Mouse (Mus musculus) CD4-positive, CD25-positive, alpha-beta regulatory T cell, adult 2 months (primary cell): Measurements from ENCODE around the gene Gpr176.

Experiments
- DNase-seq: peaks from one replicate; pipeline ENCODE4 v3.0.0-alpha.2; 2012; ENCODE audit warnings: low read depth, low spot score

The Gpr176 gene

GRCm38 (mm10) chr2:118236196-118236595 lies 137.0 kb downstream of the Gpr176 start:
- DNase-seq = no peak

GRCm38 (mm10) chr2:118235614-118236013 lies 137.6 kb downstream of the Gpr176 start:
- no peak for DNase-seq

GRCm38 (mm10) chr2:118230544-118230943 lies 142.7 kb downstream of the Gpr176 start:
- no peak for DNase-seq

GRCm38 (mm10) chr2:118228486-118229079 lies 144.6 kb downstream of the Gpr176 start:
- no peak for DNase-seq
